In genomic region chrX:74270062-74270901, GRCm38 (mm10) we compare ENCODE assay signal across 8 mouse cellular contexts. TPM values are rescaled to one million over a fixed set of nuclear protein-coding genes. Genes with fewer than 3 reads are reported as not detected.
DNase-seq lines count a peak whose midpoint lies in the region; ATAC-seq lines count a peak whose summit lies in the region.

Gene Rpl10 (plus strand): TSS chrX:74270812.

- 16% methylated on average over 42 of the region's 42 CpGs for WGBS in heart, embryonic 14.5 days
- WGBS in liver, embryonic 13.5 days (ENCODE audit: insufficient replicate concordance), result 13% methylated on average over 42 of the region's 42 CpGs
- WGBS in stomach, embryonic 16.5 days, result 11% methylated on average over 42 of the region's 42 CpGs

- peak within 1 kb of the TSS; percentile 88 for H3K9ac ChIP-seq in heart, embryonic 14.5 days (ENCODE audit: low read length)
- H3K9ac ChIP-seq in liver, embryonic 13.5 days, result peak within 1 kb of the TSS; percentile 81
- peak within 1 kb of the TSS; percentile 81 for H3K9ac ChIP-seq in stomach, embryonic 16.5 days (ENCODE audit: low read length)

- ATAC-seq in heart, embryonic 14.5 days (ENCODE audit: insufficient number of reproducible peaks, insufficient read depth, low FRiP score, low read depth), result peak; percentile 94
- ATAC-seq in liver, embryonic 13.5 days (ENCODE audit: low read depth), result peak; percentile 92
- ATAC-seq in stomach, embryonic 16.5 days (ENCODE audit: insufficient read depth, low FRiP score), result peak; percentile 93

- peak within 1 kb of the TSS; percentile 69 for H3K4me2 ChIP-seq in heart, embryonic 14.5 days (ENCODE audit: low read length)
- H3K4me2 ChIP-seq in liver, embryonic 13.5 days, result peak within 1 kb of the TSS; percentile 71
- H3K4me2 ChIP-seq in stomach, embryonic 16.5 days (ENCODE audit: low read depth, low read length), result peak within 1 kb of the TSS; percentile 57

- peaks cover 17% of the 10 kb centered on the region for H3K36me3 ChIP-seq in heart, embryonic 14.5 days (ENCODE audit: control insufficient read depth, insufficient read depth, low read length)
- peaks cover 16% of the 10 kb centered on the region for H3K36me3 ChIP-seq in liver, embryonic 13.5 days
- H3K36me3 ChIP-seq in stomach, embryonic 16.5 days (ENCODE audit: control insufficient read depth, insufficient read depth, low read length), result no peaks in the 10 kb centered on the region

- peak within 1 kb of the TSS; percentile 58 to 75 for H3K4me3 ChIP-seq in heart, embryonic 14.5 days (ENCODE audit: control insufficient read depth in 1 of 2, insufficient read depth in 1 of 2, low read depth in 1 of 2, low read length in 2 of 2)
- peak within 1 kb of the TSS; percentile 70 for H3K4me3 ChIP-seq in liver, embryonic 13.5 days (replicated peaks)
- H3K4me3 ChIP-seq in stomach, embryonic 16.5 days (replicated peaks; ENCODE audit: low read length), result peak within 1 kb of the TSS; percentile 50

- peak within 1 kb of the TSS; percentile 94 to 99 for H3K27ac ChIP-seq in heart, embryonic 14.5 days (replicated peaks in 1 of 2; ENCODE audit: control insufficient read depth in 1 of 2, insufficient read depth in 1 of 2, low read depth in 2 of 2, low read length in 2 of 2)
- H3K27ac ChIP-seq in liver, embryonic 13.5 days, result peak within 1 kb of the TSS; percentile 86
- peak within 1 kb of the TSS; percentile 98 for H3K27ac ChIP-seq in stomach, embryonic 16.5 days (ENCODE audit: low read length)

- H3K4me1 ChIP-seq in heart, embryonic 14.5 days (ENCODE audit: control insufficient read depth in 2 of 2, insufficient read depth in 2 of 2, low read length in 2 of 2), result no peaks in the 10 kb centered on the region; a peak in 1 of 4 replicates
- H3K4me1 ChIP-seq in liver, embryonic 13.5 days (replicated peaks), result peaks cover 17% of the 10 kb centered on the region
- no peaks in the 10 kb centered on the region for H3K4me1 ChIP-seq in stomach, embryonic 16.5 days (ENCODE audit: control insufficient read depth, insufficient read depth, low read length)

- H3K9me3 ChIP-seq in heart, embryonic 14.5 days (ENCODE audit: control insufficient read depth, low read length), result no peaks in the 10 kb centered on the region
- H3K9me3 ChIP-seq in liver, embryonic 13.5 days (replicated peaks), result no peaks in the 10 kb centered on the region
- no peaks in the 10 kb centered on the region for H3K9me3 ChIP-seq in stomach, embryonic 16.5 days (replicated peaks; ENCODE audit: control insufficient read depth, low read length)

- H3K27me3 ChIP-seq in heart, embryonic 14.5 days (ENCODE audit: control insufficient read depth, insufficient read depth, low read length), result no peaks in the 10 kb centered on the region
- no peaks in the 10 kb centered on the region for H3K27me3 ChIP-seq in liver, embryonic 13.5 days
- H3K27me3 ChIP-seq in stomach, embryonic 16.5 days (ENCODE audit: control insufficient read depth, insufficient read depth, low read length), result no peaks in the 10 kb centered on the region

- DNase-seq in CD4-positive, CD25-positive, alpha-beta regulatory T cell, adult 2 months (ENCODE audit: low read depth, low spot score), result peak; percentile 97
- DNase-seq in c-Kit-negative CD71-positive TER-119-positive erythroid progenitor cells, embryonic 14.5 days (ENCODE audit: low read depth, low spot score), result peak; percentile 84
- peak; percentile 99 for DNase-seq in fibroblast of lung, adult 2 months (ENCODE audit: low read depth)
- DNase-seq in kidney, postnatal 14 days, result peak; percentile 94
- DNase-seq in liver, embryonic 13.5 days, result peak; percentile 90
- DNase-seq in neural tube, embryonic 10.5 days (ENCODE audit: extremely low spot score, low spot score), result peak; percentile 84

RNA-seq across cellular contexts. Expression of gene Rpl10, which starts in this region (rescaled TPM):
- 455 and 540 TPM in 2 replicates for polyA plus RNA-seq in heart, embryonic 14.5 days (2014; fragmentation: Nextera tagmentation; extraction: Ambion mirVana)
- polyA plus RNA-seq in liver, embryonic 13.5 days (2015; fragmentation: Nextera tagmentation; extraction: Ambion mirVana), result 609 and 656 TPM in 2 replicates
- polyA plus RNA-seq in stomach, embryonic 16.5 days (2015; fragmentation: Nextera tagmentation; extraction: Ambion mirVana), result 666 and 804 TPM in 2 replicates

Comparison
In these comparisons a context has a peak if more than half of its experiments do, and no peak if none do; other contexts are left out.
1. Peak in every context shown above with its lines: DNase-seq, ATAC-seq, H3K4me3 ChIP-seq and H3K27ac ChIP-seq.